Mouse (Mus musculus): ENCODE measurements around the gene Rspo1.

Gene Rspo1

GRCm38 (mm10) chr4:124973296-124973695 lies 12.9 kb upstream of the Rspo1 start:
- DNase-seq, result no peak

GRCm38 (mm10) chr4:124978201-124978600 lies 8.0 kb upstream of the Rspo1 start:
- peak; percentile 66 for DNase-seq

DNA sequence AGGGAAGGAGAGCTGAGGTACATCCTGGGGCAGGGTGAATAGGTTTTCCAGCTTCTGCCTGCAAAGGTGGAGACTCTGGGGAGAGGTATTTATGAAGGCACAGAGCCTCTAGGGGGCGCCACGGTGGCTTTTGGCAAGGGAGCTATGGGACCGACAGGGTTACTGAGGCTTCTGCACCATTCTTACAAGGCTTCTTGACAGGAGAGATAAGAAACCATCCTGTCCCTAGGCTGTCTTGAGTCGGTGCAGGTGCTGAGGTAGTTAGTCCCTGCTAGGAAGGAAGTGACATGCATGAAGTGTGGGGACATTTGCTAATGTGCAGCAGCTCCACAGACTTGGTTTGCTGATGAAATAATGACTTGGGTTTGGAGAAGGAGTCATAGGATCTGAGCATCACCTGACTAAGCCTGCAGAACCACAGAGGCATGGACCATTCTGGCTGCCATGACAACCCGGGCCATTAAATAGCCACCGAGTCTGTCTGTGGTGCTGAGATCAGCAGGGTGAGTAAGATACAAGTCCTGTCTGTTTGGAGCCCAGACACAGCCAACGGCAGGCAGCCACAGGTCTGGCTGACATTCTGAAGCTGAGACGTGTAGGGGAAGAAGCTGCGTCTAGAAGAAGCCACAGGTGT lies 2.2 kb upstream of the Rspo1 start:
- no peak for DNase-seq

- no peak for DNase-seq
Observed at GRCm38 (mm10) chr4:124984871-124985670, 1.2 kb upstream of the Rspo1 start.

DNA sequence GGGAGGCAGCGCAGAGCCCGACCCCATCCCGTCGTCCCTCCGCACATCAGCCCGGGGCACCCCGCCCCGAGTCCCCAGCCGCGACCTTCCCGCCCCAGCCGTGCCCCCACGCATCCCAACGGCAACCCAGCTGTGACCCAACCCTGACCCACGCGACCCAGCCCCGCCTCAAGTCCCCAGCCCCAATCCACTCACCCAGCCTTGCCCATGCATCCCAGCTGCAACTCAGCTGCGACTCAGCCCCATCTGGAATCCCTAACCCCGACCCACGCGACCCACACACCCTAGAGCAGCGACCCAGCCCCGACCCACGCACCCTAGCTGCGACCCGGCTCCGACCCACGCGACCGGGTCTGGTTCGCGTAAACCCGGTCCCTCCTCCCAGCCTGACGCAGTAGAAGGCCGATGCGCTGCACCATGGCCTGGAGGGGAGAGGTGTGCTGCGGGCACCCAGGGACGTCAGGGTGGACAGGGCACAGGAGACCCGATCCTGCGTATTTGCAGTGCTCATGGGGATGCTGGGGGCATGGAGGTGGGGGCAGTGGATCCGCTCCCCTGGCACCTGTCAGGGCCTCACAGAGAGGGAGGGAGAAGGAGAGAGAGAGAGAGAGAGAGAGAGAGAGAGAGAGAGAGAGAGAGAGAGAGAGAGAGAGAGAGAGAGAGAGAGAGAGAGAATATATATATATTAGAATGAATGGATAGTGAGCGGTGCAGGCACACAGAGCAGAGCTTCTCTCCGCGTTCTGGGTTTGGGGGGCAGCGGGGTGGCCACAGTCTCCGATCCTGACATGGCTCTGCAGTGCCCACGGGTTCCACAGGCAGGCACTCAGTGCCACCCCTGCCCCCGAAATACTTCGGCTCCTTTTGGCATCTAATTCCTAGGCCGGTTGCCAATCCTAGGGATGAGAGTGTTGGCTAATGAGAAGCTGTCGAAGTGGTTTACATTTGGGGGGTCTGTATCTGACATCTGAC lies 795 bp downstream of the Rspo1 start:
- no peak for DNase-seq

DNA sequence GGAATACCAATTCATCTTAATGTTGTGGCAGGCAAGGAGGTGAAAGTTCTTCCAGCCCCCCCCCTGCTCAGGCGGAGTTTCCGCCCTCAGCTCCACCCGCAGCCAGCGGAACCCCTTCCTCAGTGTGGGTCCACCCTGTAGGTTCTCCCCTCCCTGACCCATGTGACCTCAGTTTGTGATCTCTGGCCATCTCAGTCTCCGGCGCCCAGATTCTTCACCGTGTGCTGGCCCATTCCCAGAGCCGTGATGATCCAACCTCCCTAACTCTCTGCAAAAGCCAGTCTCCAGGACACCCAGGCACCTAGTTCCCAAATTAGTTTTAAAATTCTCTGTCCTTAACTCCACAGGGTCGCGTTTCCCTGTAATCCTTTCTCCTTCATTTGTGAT lies 1.5 kb downstream of the Rspo1 start:
- no peak for DNase-seq

GRCm38 (mm10) chr4:124988382-124988781 lies 2.2 kb downstream of the Rspo1 start:
- DNase-seq, result no peak

- DNase-seq, result no peak
Observed at GRCm38 (mm10) chr4:124989787-124990253, 3.6 kb downstream of the Rspo1 start.

- DNase-seq, result no peak
Observed at GRCm38 (mm10) chr4:124990325-124990724, 4.1 kb downstream of the Rspo1 start.

DNA sequence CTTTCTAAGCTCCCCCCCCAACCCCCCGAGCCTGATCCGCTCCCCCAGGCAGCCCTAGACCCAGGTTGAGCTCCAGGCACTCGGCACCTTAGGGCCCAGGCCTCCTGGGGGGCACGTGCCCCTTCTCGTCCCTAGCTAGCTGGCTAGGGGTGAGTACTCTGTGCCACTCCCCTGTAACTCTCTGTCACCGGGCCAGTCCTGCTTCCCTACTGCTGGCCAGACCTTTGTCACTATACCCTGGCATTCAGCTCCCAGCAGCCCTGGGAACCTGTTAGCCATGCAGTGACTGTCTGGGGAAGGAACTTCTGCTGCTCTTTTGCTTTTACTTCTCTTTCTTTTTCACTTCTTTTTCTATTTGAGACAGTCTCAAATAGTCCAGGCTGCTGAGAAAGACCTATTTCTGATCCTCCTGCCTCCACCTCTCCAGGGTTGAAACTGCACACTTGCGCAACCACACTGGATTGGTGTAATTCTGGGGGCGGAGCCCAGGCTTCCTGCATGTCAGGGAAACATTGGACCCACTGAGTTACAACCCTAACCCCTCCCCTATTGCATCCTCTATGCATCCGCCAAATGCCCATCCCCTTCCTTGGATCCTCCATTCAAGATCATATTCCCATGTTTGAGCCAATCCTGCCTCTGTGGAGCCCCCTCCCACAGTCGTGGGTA lies 11.4 kb downstream of the Rspo1 start:
- DNase-seq, result no peak

- DNase-seq, result no peak
Observed at GRCm38 (mm10) chr4:124999548-124999947, 13.3 kb downstream of the Rspo1 start.

DNA sequence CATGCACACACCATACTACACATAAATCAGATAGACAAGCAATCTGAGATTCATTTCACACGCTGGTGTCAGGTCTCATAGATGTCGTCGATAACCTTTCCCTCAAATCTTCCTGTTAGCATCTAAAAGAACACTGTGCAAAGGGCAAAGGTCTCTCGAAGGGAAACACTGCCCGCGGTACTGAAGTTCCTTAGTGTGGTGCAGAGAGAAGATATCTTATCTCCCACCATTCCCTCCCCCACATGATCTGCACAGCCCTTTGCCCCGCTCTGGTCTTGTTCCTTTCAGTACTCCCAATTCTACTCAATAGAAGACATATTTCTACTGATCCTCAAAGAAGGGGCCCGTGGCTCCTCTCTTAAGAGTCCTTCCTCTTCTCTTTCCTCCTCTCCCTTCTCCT lies 16.7 kb downstream of the Rspo1 start:
- no peak for DNase-seq

DNA sequence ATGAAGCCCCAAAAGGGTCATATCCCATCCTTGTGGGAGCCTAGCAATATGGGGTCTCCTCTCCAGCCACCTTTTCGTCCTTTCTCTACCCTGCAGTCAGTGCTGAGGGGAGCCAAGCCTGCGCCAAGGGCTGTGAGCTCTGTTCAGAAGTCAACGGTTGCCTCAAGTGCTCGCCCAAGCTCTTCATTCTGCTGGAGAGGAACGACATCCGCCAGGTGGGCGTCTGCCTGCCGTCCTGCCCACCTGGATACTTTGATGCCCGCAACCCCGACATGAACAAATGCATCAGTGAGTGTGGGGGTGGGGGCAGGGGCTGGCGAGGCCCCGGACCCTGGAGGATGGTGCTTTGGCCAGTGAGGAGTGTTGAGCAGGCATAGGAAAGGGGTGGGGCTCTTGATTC lies 18.7 kb downstream of the Rspo1 start:
- DNase-seq, result no peak

- DNase-seq, result no peak
Observed at GRCm38 (mm10) chr4:125007460-125007859, 21.2 kb downstream of the Rspo1 start.

DNA sequence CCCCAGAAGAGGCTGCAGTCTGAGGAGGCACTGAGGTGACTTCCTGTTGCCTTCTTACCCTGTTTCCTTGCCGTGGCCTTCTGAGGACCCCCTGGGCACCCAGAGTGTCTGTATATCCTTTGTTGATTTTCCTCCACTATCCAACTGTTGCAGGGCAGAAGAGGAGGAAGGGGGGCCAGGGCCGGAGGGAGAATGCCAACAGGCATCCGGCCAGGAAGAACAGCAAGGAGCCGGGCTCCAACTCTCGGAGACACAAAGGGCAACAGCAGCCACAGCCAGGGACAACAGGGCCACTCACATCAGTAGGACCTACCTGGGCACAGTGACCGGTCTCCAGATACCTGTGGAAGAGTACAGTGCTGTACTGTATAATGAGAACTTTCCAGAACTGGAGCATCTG lies 22.0 kb downstream of the Rspo1 start:
- peak; percentile 20 for DNase-seq

- DNase-seq, result no peak
Observed at GRCm38 (mm10) chr4:125008712-125009111, 22.5 kb downstream of the Rspo1 start.

DNA sequence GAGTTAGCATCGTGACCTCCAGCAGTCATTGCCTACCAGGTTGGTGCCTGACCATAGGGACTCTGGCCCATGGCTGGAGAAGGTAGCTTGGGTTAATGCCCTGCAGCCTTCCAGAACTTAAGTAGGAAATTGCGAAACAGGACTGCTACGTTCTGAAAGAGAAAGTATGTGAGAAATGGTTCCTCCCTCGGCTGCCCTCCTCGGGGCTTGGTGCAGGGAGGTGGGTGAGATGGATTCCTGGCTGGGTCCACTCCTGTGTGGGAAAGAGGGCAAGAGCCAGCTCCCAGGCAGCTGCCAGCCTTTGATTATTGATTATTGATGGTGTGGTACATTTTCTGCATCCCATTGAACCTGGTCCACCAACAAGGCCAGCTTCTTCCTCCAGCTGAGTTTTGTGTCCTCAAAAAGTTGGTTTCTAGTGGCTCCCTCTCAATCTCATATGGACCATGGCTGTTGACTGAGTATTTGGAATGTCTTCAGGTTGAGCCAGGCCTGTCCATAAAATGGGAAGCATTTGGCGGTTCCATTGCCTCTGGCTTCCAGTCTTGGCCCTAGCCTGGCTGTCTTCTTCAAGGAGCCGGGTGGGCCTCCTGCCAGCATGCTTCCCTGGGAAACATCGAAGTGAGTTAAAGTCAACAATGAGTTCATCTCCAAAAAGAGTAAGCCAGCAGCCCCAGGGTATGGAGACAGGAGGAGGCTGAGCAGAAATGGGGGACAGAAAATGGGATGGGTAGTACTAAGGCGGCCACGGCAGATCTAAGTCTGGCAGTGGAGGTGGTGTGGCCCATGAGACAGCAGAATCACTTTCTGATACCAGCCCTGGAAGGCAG lies 29.8 kb downstream of the Rspo1 start, which contains the start of gene Gnl2:
Gene Gnl2, plus strand, starts transcription at position 780 of the 830 bp plus-strand sequence.
- no peak for DNase-seq

DNA sequence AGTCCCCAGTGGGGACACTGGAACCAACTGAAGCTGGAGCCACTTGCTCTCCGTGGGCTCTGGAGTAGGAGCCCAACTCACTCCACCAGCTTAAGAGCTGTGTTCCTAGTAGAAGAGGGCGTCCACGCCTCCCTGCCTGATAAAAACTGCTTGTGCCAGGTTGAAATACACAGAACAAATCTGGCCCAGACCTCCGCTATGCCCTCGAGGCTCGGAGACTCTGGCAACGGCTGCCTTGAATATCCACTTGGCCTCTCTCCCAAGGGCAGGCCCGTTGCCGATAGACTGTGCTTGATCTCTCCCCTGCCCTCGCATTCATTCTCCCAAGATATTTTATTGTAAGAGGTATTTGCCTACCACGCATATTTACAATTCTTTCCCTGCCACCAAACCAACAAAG lies 31.2 kb downstream of the Rspo1 start:
- no peak for DNase-seq

DNA sequence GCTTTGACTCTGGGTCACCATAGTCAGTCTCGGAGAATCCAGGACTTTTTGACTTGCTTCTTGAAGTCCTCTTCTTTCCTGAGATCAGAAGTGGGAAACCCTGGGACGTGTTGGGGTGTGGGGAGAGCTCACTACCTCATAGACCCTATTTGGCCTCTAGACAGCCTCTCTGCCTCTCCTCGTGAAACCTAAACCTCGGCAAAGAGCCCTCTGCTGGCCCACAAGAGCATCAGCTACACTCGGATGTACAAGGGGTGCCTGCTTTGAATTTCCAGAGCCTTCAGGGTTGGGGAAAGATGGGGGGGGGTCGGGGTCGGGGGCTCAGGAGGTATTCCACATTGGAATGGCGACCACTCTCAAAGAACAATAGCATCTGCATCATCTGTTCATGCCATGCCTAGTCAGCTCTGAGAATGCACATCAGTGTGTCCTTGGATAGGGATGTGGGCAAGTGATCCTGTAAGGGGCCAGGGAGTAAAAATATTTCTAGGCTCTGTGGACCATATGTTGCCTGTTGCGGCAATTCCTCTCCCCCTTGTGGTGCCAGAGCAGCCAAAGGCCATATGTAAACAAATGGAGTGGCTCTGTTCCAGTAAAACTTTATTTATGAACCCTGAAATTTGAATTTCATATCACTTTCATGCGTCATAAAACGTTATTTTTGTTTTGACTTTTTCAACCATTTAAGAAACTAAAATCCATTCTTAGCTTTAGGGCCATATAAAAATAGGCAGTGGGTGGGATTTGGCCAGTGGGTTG lies 34.7 kb downstream of the Rspo1 start:
- peak; percentile 26 for DNase-seq

DNA sequence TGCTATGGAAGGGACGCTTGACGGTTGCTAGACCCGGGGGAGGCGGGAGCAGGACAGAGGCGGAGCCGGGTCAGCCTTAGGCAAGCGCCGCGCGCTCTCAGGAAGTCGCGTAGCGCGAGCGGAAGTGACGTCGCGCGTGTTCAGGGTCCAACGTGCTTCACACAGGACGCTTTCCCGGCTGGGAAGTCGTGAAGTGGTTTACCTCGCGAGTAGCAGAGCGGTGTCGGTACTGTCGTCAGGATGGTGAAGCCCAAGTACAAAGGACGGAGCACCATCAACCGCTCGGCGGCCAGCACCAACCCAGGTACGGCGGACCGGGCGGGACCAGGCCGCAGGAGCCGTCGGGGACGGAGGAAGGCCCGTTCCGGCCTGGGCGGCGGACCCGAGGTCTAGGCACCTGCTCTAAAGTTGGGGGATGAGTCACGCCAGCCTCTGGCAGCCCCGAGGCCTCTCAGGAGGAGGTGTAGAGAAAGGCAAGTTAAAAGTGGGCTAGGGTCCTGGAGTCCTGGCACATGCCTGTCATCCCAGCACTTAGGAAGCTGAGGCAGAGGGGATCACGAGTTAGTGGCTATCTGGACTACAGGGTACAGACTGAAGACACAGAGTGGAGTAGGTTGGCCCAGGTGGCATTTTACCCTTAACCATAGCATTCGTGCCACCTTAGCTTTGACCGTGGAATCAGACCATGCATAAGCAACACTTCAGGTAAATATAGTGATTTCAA lies 43.8 kb downstream of the Rspo1 start:
- DNase-seq, result peak; percentile 98

Data from kidney, postnatal 10 days (tissue).